Mouse (Mus musculus) E14TG2a.4 (cell line): Measurements from ENCODE around the gene Ppm1h.

Experiments used
- H3K27me3 ChIP-seq: 2 replicates; pipeline ENCODE4 v1.6.1; 2014; ENCODE audit warnings: low read length, control low read depth; ENCODE audit not compliant: insufficient read depth
- H3K36me3 ChIP-seq: 2 replicates; pipeline ENCODE4 v1.6.1; 2014; ENCODE audit warnings: low read length, control low read depth; ENCODE audit not compliant: insufficient read depth
- H3K4me1 ChIP-seq: replicated peaks from 2 replicates; pipeline ENCODE4 v1.6.1; 2014; ENCODE audit warnings: low read depth, low read length, control low read depth
- H3K4me3 ChIP-seq: replicated peaks from 2 replicates; pipeline ENCODE4 v1.5.1; 2014; ENCODE audit warnings: mild to moderate bottlenecking, low read length
- H3K9me3 ChIP-seq: 2 replicates; pipeline ENCODE4 v1.6.1; 2014; ENCODE audit warnings: low read length, control low read depth
- CTCF ChIP-seq: conservative IDR thresholded peaks from 2 replicates; pipeline ENCODE4 v1.5.1; 2014; ENCODE audit warnings: low read length
- NANOG ChIP-seq: IDR thresholded peaks from 2 replicates; pipeline ENCODE4 v1.6.1; 2014; ENCODE audit warnings: borderline replicate concordance, low read length, mixed read lengths
- POU5F1 ChIP-seq: IDR thresholded peaks from 2 replicates; pipeline ENCODE4 v1.6.1; 2014; ENCODE audit warnings: low read length, borderline replicate concordance

Ppm1h gene

DNA sequence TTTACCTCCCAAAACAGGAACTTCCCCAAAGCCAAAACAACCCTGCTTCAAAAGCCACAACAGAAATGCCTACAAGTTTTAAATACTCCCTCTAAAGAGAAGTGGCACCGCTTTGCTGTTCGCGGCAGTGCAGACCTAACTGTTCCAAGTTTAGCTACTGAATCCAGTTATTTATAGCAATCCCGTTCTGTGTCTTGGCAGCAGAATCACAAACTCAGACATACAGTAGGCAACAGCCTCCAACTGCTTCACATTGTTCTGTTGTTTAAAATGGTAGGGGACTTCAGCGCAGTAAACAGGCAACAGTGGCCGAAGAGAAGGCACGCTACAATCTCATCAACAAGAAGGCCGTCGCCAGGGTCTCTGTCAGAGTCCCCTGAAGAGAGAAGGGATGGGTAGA lies 312.5 kb downstream of the Ppm1h start:
- Histone ChIP-seq H3K4me3 (no peak overlapping the region), H3K4me1 (peaks cover 22% of the 10 kb centered on the region), H3K36me3 (peaks cover 14% of the 10 kb centered on the region)

GRCm38 (mm10) chr10:122991648-122992047 lies 313.1 kb downstream of the Ppm1h start:
- Histone ChIP-seq H3K4me1 (peaks cover 21% of the 10 kb centered on the region), H3K27me3 (no peaks in the 10 kb centered on the region), H3K36me3 (peaks cover 14% of the 10 kb centered on the region), H3K4me3 (no peak overlapping the region), H3K9me3 (no peaks in the 10 kb centered on the region)
- TF ChIP-seq POU5F1, result no peak
- no peak for TF ChIP-seq CTCF
- no peak for TF ChIP-seq NANOG

More for the DNA sequence above, 312.5 kb downstream of the Ppm1h start:
- no peaks in the 10 kb centered on the region for H3K9me3 ChIP-seq
- TF ChIP-seq POU5F1 (no peak), NANOG (no peak), CTCF (no peak)
- H3K27me3 ChIP-seq, result no peaks in the 10 kb centered on the region

DNA sequence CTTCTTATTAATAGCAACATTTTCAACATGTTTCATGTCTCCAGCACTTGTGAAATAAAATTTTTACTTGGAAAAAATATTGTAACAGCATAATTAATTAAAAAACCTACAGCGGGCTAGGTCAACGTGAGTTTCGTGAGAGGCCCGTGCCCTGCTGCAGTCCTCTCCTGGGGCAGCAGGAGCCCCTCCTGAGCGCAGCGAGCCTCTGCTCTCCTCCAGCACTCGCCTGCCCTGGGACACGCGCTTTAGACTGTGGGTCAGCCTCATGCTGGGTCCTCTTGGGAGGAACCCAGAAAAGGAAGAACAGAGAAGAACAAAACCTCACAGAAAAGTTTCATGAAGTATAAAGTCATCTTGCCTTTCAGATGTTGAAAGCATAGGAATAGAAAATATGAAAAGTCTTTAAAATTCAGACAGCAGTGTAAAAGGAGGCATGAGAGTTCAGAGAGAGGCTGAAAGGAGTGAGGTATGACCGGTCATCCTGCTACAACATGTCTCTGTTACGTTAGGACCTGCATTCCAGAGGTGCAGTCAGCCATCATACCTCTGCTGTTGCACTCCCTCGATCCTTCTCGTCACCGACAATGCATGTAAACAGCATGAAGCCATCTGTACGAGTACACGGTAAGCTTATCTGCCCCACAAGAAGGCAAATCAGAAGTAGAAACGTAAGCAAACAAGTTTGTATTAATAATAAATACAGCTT lies 316.0 kb downstream of the Ppm1h start:
- no peak overlapping the region for H3K4me3 ChIP-seq
- no peaks in the 10 kb centered on the region for H3K27me3 ChIP-seq
- H3K9me3 ChIP-seq, result no peaks in the 10 kb centered on the region
- H3K36me3 ChIP-seq, result peaks cover 37% of the 10 kb centered on the region
- H3K4me1 ChIP-seq, result peaks cover 8% of the 10 kb centered on the region
- TF ChIP-seq NANOG (no peak), POU5F1 (no peak), CTCF (no peak)
